Comparison of ENCODE assay signal across 8 mouse cellular contexts in the genomic region with DNA sequence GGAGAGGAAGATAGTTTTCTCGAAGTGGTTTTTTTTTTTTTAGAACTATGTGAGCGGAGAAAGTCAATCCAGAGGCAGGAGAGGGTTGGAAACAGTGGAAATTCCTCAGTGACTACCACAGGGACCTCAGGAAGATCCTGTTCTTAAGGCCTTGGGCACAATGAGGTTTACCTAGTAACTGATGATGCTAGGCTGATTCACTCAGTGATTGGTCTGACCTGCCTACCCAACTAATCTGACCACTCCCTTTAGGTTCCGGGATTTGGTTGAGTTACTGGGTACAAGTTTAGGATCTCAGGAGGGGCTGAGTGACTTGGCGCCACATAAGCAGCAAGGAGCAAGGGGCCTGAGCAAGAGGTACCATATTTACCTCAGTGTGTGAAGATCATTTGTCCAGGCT. TPM values are rescaled to one million over a fixed set of nuclear protein-coding genes. Genes with fewer than 3 reads are reported as not detected.
DNase-seq lines count a peak whose midpoint lies in the region; ATAC-seq and TF ChIP-seq lines count a peak whose summit lies in the region.
"Had no signal": no experiment of that assay in that cellular context is flagged by ENCODE, and none has a peak within 500 bp of the region (broad histone marks: within the 10 kb centered on the region; RNA-seq: fewer than 3 reads in every experiment).

A gene (plus strand): TSS at position 150 of the 400 bp plus-strand sequence.

- peaks cover 5 to 30% of the 10 kb centered on the region in 2 experiments for H3K36me3 ChIP-seq in CH12.LX (replicated peaks in 1 of 2; ENCODE audit: control insufficient read depth in 1 of 2, insufficient read depth in 1 of 2, low read length in 1 of 2)
- H3K36me3 ChIP-seq: neural tube, embryonic 12.5 days had no signal

- H3K9ac ChIP-seq in CH12.LX (ENCODE audit: insufficient read depth, low read depth) = no peak within 1 kb of the TSS
- H3K9ac ChIP-seq: neural tube, embryonic 12.5 days had no signal

- no peak for TF ChIP-seq RAD21 in CH12.LX (IDR thresholded peaks at IDR 0.05; ENCODE audit: low read depth, low read length)

- H3K4me2 ChIP-seq in CH12.LX (ENCODE audit: insufficient read depth, low read depth, poor library complexity, severe bottlenecking) = no peak within 1 kb of the TSS
- H3K4me2 ChIP-seq: neural tube, embryonic 12.5 days had no signal

- H3K4me1 ChIP-seq in CH12.LX (ENCODE audit: control insufficient read depth in 1 of 2, insufficient read depth in 2 of 2) = peaks cover 2 to 17% of the 10 kb centered on the region in 2 experiments; a peak in 3 of 4 replicates
- peaks cover under 1% of the 10 kb centered on the region for H3K4me1 ChIP-seq in bone marrow, adult 2 months (ENCODE audit: control insufficient read depth, insufficient read depth, low read length)
- H3K4me1 ChIP-seq: neural tube, embryonic 12.5 days had no signal

- H3K27ac ChIP-seq in CH12.LX (ENCODE audit: insufficient read depth, low read depth) = no peak within 1 kb of the TSS
- peak within 1 kb of the TSS; percentile 63 for H3K27ac ChIP-seq in bone marrow, adult 2 months (ENCODE audit: control insufficient read depth, insufficient read depth, low read depth, low read length, poor library complexity)
- H3K27ac ChIP-seq: neural tube, embryonic 12.5 days had no signal

- in situ Hi-C loops in CH12.LX (cut with MboI; ENCODE audit: low pct_ligation_motif_present, low pct_unique_long_range_greater_than_20kb, low sequenced_read_pairs) = no loop called here

- dilution Hi-C loops in CH12.LX (cut with MboI; ENCODE audit: extremely low pct_ligation_motif_present, extremely low pct_unique_long_range_greater_than_20kb, low sequenced_read_pairs) = no loop called here

- no peak for TF ChIP-seq CTCF in CH12.LX (conservative IDR thresholded peaks at IDR 0.05 in 1 of 2, IDR thresholded peaks at IDR 0.05 in 1 of 2; ENCODE audit: low read depth in 2 of 2, low read length in 2 of 2)
- no peak for TF ChIP-seq CTCF in bone marrow, adult 2 months (IDR thresholded peaks at IDR 0.05; ENCODE audit: control insufficient read depth, insufficient read depth, low read length)

- H3K9me3 ChIP-seq in CH12.LX (replicated peaks; ENCODE audit: low read length) = no peaks in the 10 kb centered on the region
- H3K9me3 ChIP-seq: neural tube, embryonic 12.5 days had no signal

- TF ChIP-seq EP300 in CH12.LX (IDR thresholded peaks at IDR 0.05; ENCODE audit: low read length) = no peak

- no peaks in the 10 kb centered on the region for H3K27me3 ChIP-seq in CH12.LX (replicated peaks)
- H3K27me3 ChIP-seq: neural tube, embryonic 12.5 days had no signal

- H3K4me3 ChIP-seq in CH12.LX (replicated peaks in 1 of 3; ENCODE audit: low read depth in 2 of 3, low read length in 2 of 3, poor library complexity in 1 of 3) = peak within 1 kb of the TSS in 2 of 3 experiments; percentile 37 to 44
- no peak within 1 kb of the TSS for H3K4me3 ChIP-seq in bone marrow, adult 2 months (replicated peaks; ENCODE audit: control insufficient read depth, low read depth, low read length)
- H3K4me3 ChIP-seq: neural tube, embryonic 12.5 days had no signal

- DNase-seq in layer of hippocampus, adult 9-11 months = peak; percentile 75
- no peak for DNase-seq in layer of hippocampus, postnatal 10 days (ENCODE audit: low spot score in 2 of 2)
- peak; percentile 94 for DNase-seq in CH12.LX (ENCODE audit: extremely low read depth)
- DNase-seq in kidney, adult 9 months = peak; percentile 90
- no peak for DNase-seq in gastrocnemius, postnatal 10 days

- no peak for TF ChIP-seq POLR2A in CH12.LX (IDR thresholded peaks at IDR 0.05; ENCODE audit: low read depth, low read length)
- no peak for TF ChIP-seq POLR2A in bone marrow, adult 2 months (IDR thresholded peaks at IDR 0.05; ENCODE audit: borderline replicate concordance, control insufficient read depth, low read depth, low read length)

- ATAC-seq in monocyte, adult 5-6 weeks (replicated peaks; ENCODE audit: insufficient number of reproducible peaks, low FRiP score, low TSS enrichment, poor library complexity, severe bottlenecking) = peak; percentile 75

- 21% methylated on average over 4 of the region's 4 CpGs for WGBS in bone marrow, adult 2 months

- H3K79me2 ChIP-seq in CH12.LX (replicated peaks; ENCODE audit: control insufficient read depth, extremely low read depth, insufficient read depth, poor library complexity, severe bottlenecking) = no peaks in the 10 kb centered on the region

TF ChIP-seq in CH12.LX, 34 proteins besides CTCF, POLR2A, EP300 and RAD21:
- peak; percentile 15; the same call in 1 of the 2 replicates for TF ChIP-seq ZKSCAN1 (IDR thresholded peaks at IDR 0.05; ENCODE audit: borderline replicate concordance, low read depth, low read length)
- TF ChIP-seq MEF2A (IDR thresholded peaks at IDR 0.05; ENCODE audit: borderline replicate concordance, low read depth, low read length) = no peak
- TF ChIP-seq TBP (conservative IDR thresholded peaks at IDR 0.05; ENCODE audit: low read depth, low read length) = 0 out of 2 replicates have a peak, but pooled peaks have one; percentile 30
- peak; percentile 98 for TF ChIP-seq CHD2 (IDR thresholded peaks at IDR 0.05; ENCODE audit: low read length)
- TF ChIP-seq NRF1 (IDR thresholded peaks at IDR 0.05; ENCODE audit: low read depth, low read length) = peak; percentile 40
- TF ChIP-seq MYC (IDR thresholded peaks at IDR 0.05; ENCODE audit: low read depth, low read length) = 0 out of 2 replicates have a peak, but pooled peaks have one; percentile 34
- TF ChIP-seq SMC3 (IDR thresholded peaks at IDR 0.05; ENCODE audit: low read depth, low read length) = no peak
- TF ChIP-seq ELF1 (IDR thresholded peaks at IDR 0.05; ENCODE audit: low read depth, low read length) = peak; percentile 65
- TF ChIP-seq HCFC1 (IDR thresholded peaks at IDR 0.05; ENCODE audit: low read depth, low read length) = 0 out of 2 replicates have a peak, but pooled peaks have one; percentile 12
TF ChIP-seq in CH12.LX: peak in this region for 7.

RNA-seq across cellular contexts. Expression of the gene that starts here (rescaled TPM):
- under 1 TPM; 0.69 to 0.91 TPM for total RNA-seq in layer of hippocampus, postnatal 10 days (2021)
- total RNA-seq in CH12.LX (2012; rRNA removed) (60.7 and 67.0 TPM in 2 replicates), CH12.LX (2014; rRNA removed) (77.4 and 102 TPM in 2 replicates)
- 147 and 149 TPM in 2 replicates for polyA plus RNA-seq in CH12.LX (2012; ENCODE audit: insufficient read length, low read depth)
- polyA plus RNA-seq in bone marrow, adult 2 months (2011; ENCODE audit: insufficient read depth, insufficient read length, low replicate concordance, missing spikeins) = 42.1 and 59.8 TPM in 2 replicates
- total RNA-seq in monocyte, adult 5-6 weeks (2017) = 48.2 to 62.0 TPM (median 61.5 TPM) in 3 replicates
- total RNA-seq in gastrocnemius, postnatal 10 days (2021) = 1 to 10 TPM; 1.4 to 1.8 TPM

Comparison
In these comparisons a context has a peak if more than half of its experiments do, and no peak if none do; other contexts are left out.
1. RNA of the gene that starts here (total RNA-seq): 60.7 to 102 TPM in CH12.LX and 48.2 to 62.0 TPM in monocyte, adult 5-6 weeks; 1.4 to 1.8 TPM in gastrocnemius, postnatal 10 days and 0.69 to 0.91 TPM in layer of hippocampus, postnatal 10 days; every median in the first group is over 10 times any median in the second.
2. DNase-seq: peak in layer of hippocampus, adult 9-11 months (single experiment), CH12.LX (single experiment) and kidney, adult 9 months (single experiment); none in layer of hippocampus, postnatal 10 days (0 of 2) and gastrocnemius, postnatal 10 days (single experiment).